ENCODE assay signal across 1 mouse cellular context in genomic region chr2:91962864-91963401, GRCm38 (mm10).
TF ChIP-seq lines count a peak whose summit lies in the region.

No protein-coding gene starts in this region.

TF ChIP-seq in CH12.LX, 34 proteins besides CTCF, POLR2A, EP300 and RAD21 (continued from another document):
- TF ChIP-seq MXI1 (IDR thresholded peaks at IDR 0.05; ENCODE audit: low read depth, low read length) (no peak), NRF1 (IDR thresholded peaks at IDR 0.05; ENCODE audit: low read depth, low read length) (no peak), USF1 (IDR thresholded peaks at IDR 0.05; ENCODE audit: low read depth, low read length) (no peak), TBP (conservative IDR thresholded peaks at IDR 0.05; ENCODE audit: low read depth, low read length) (no peak)
